Mouse (Mus musculus) testis, adult 2 months (tissue): ENCODE data around the gene Hnf4a.

Experiments used
- CTCF ChIP-seq: fragments of 200-500 bp; IDR thresholded peaks from 2 replicates; pipeline ENCODE4 v1.5.1; 2012; ENCODE audit warnings: low read depth, mild to moderate bottlenecking, inconsistent platforms, low read length, moderate library complexity; ENCODE audit not compliant: control insufficient read depth, insufficient read depth, insufficient replicate concordance
- POLR2A ChIP-seq: fragments of 200-500 bp; IDR thresholded peaks from 2 replicates; pipeline ENCODE4 v1.6.1; 2012; ENCODE audit warnings: low read depth, mild to moderate bottlenecking, inconsistent platforms, low read length, moderate library complexity; ENCODE audit not compliant: control insufficient read depth

DNA sequence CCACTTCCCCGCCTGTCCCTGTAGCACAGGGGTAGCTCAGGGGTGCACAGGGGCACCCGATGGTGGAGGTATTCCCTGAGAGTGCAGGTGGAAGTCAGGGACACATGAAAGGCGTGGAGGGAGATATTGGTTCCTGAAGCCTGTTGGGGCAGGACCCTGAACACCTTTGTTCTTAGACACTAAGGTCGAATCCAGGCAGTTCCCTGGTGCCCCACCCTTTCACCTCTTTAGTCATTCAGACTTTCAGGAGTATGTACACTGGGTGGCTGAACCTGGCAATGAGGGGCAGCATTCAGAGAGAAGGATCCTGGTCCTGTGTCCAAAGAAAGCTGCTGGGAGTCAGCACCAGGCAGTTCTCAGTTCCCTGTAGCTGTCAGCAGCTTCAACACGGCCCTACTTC, 44.2 kb upstream of the Hnf4a start:
- TF ChIP-seq CTCF: no peak
- TF ChIP-seq POLR2A: no peak
